Mouse (Mus musculus): ENCODE data around the gene Gm10228. TPM values are rescaled to one million over a fixed set of nuclear protein-coding genes. Genes with fewer than 3 reads are reported as not detected.
"Not testable (repeated sequence)": the region's sequence is repeated elsewhere in the genome, so short reads cannot be mapped to it uniquely, and the experiment has no call there.

Gene Gm10228
- not detected in 2 replicates for total RNA-seq (2014; fragmentation: Nextera tagmentation)
- not detected in 2 replicates for total RNA-seq (2017)
- polyA plus RNA-seq (2012), result not detected in 2 replicates

DNA sequence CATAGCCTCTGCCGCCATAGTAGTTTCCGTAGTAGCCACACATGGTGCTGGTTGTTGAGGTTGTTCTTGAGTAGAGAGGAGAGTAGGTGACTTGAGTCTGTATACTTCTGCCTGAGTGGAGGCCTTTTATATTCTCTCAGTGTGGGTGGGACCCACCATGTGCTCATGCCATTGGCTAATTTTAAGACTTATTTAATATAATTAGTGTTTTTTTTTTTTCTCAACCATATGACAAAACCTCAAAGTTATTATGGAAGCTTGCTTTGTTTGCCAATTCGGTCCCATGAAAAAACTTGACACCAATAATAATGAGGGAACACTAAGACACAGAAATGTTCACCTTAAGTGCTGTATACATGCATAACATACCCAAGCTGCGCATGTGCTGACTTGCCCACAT lies at the start of gene Gm10228:
Gene Gm10228 (minus strand): TSS at position 101 of the 400 bp plus-strand sequence.
- not testable (repeated sequence) for H3K9me3 ChIP-seq (replicated peaks); ATAC-seq (ENCODE audit: extremely low read depth, insufficient number of reproducible peaks, low FRiP score, poor library complexity, severe bottlenecking); H3K4me1 ChIP-seq (ENCODE audit: insufficient read depth, low read depth, low read length); H3K36me3 ChIP-seq (replicated peaks); H3K4me3 ChIP-seq (ENCODE audit: low read depth, low read length); H3K27me3 ChIP-seq (ENCODE audit: insufficient read depth, low read length); DNase-seq (ENCODE audit: low spot score)

- not testable (repeated sequence) for ATAC-seq (ENCODE audit: extremely low read depth, insufficient number of reproducible peaks, low FRiP score, poor library complexity, severe bottlenecking); H3K27me3 ChIP-seq (ENCODE audit: insufficient read depth, low read length); H3K4me3 ChIP-seq (ENCODE audit: low read depth, low read length); DNase-seq (ENCODE audit: low spot score); H3K9me3 ChIP-seq (replicated peaks); H3K4me1 ChIP-seq (ENCODE audit: insufficient read depth, low read depth, low read length); H3K36me3 ChIP-seq (replicated peaks)
Measured at GRCm38 (mm10) chr16:89071041-89071440, 29.8 kb upstream of the Gm10228 start.

DNA sequence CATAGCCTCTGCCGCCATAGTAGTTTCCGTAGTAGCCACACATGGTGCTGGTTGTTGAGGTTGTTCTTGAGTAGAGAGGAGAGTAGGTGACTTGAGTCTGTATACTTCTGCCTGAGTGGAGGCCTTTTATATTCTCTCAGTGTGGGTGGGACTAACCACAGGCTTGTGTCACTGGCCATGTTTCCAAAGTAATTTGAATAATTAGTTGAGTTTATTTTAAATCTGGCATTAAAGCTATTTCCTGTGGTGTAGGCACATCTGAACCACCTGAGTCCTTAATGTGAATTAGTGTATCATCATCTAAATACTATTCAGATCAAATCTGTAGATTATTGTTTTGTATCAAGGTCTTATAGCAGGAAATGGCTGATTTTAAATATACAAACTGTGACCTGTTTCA lies 22.6 kb upstream of the Gm10228 start, which contains the start of gene 1110025L11Rik:
Gene 1110025L11Rik (minus strand): TSS at position 101 of the 400 bp plus-strand sequence.
- not testable (repeated sequence) for ATAC-seq (ENCODE audit: extremely low read depth, insufficient number of reproducible peaks, low FRiP score, poor library complexity, severe bottlenecking); H3K36me3 ChIP-seq (replicated peaks); H3K9me3 ChIP-seq (replicated peaks); H3K27me3 ChIP-seq (ENCODE audit: insufficient read depth, low read length); H3K4me3 ChIP-seq (ENCODE audit: low read depth, low read length); H3K4me1 ChIP-seq (ENCODE audit: insufficient read depth, low read depth, low read length); DNase-seq (ENCODE audit: low spot score)

- DNase-seq (ENCODE audit: low spot score), result no peak
- ATAC-seq (ENCODE audit: extremely low read depth, insufficient number of reproducible peaks, low FRiP score, poor library complexity, severe bottlenecking), result no peak
- TF ChIP-seq GATA1 (IDR thresholded peaks at IDR 0.05; ENCODE audit: borderline replicate concordance, low read length) (no peak), TAL1 (conservative IDR thresholded peaks at IDR 0.05; ENCODE audit: low read depth, low read length) (no peak), CTCF (IDR thresholded peaks at IDR 0.05; ENCODE audit: low read depth, low read length) (no peak), GATA2 (IDR thresholded peaks at IDR 0.05; ENCODE audit: borderline replicate concordance, low read depth, low read length) (no peak), POLR2AphosphoS5 (IDR thresholded peaks at IDR 0.05; ENCODE audit: insufficient replicate concordance, low read depth, low read length) (no peak)
- Histone ChIP-seq H3K9me3 (replicated peaks) (peaks cover 6% of the 10 kb centered on the region; the same call in 1 of the 2 replicates), H3K4me3 (ENCODE audit: low read depth, low read length) (no peak within 1 kb of the TSS), H3K4me1 (ENCODE audit: insufficient read depth, low read depth, low read length) (no peaks in the 10 kb centered on the region), H3K27me3 (ENCODE audit: insufficient read depth, low read length) (no peaks in the 10 kb centered on the region), H3K36me3 (replicated peaks) (no peaks in the 10 kb centered on the region)
Measured at GRCm38 (mm10) chr16:89047783-89048182, 6.5 kb upstream of the Gm10228 start, which contains the start of gene Krtap6-5. Krtap6-5 (minus strand) TSS chr16:89047883.

DNA sequence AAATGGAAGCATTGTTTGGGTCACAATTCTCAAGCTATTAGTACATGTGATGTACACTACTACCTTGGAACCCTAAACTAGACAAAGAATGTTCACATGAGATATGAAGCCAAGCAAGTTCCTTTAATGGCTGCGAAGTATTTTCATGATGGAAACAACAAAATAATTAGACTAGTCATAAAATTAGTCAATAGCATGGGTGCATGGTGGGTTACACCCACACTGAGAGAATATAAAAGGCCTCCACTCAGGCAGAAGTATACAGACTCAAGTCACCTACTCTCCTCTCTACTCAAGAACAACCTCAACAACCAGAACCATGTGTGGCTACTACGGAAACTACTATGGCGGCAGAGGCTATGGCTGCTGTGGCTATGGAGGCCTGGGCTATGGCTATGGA lies 9.9 kb downstream of the Gm10228 start, which contains the start of gene Krtap6-1:
Gene Krtap6-1 (plus strand): TSS at position 301 of the 400 bp plus-strand sequence.
- not testable (repeated sequence) for ATAC-seq (ENCODE audit: extremely low read depth, insufficient number of reproducible peaks, low FRiP score, poor library complexity, severe bottlenecking); H3K27me3 ChIP-seq (ENCODE audit: insufficient read depth, low read length); DNase-seq (ENCODE audit: low spot score); H3K4me3 ChIP-seq (ENCODE audit: low read depth, low read length); H3K9me3 ChIP-seq (replicated peaks); H3K36me3 ChIP-seq (replicated peaks); H3K4me1 ChIP-seq (ENCODE audit: insufficient read depth, low read depth, low read length)

DNA sequence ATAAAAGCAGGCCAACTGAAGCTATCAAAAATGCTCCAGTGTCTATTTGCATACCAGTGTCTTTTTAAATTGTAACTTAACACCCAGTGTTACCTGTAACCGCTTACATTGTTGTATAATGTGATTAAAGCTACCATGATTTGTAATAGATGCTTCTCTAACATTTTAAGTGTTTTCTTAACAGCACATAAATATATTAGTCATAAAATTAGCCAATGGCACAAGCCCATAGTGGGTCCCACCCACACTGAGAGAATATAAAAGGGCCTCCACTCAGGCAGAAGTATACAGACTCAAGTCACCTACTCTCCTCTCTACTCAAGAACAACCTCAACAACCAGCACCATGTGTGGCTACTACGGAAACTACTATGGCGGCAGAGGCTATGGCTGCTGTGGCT lies 26.3 kb downstream of the Gm10228 start, which contains the start of gene Gm10229:
Gene Gm10229 (plus strand): TSS at position 301 of the 400 bp plus-strand sequence.
- not testable (repeated sequence) for H3K36me3 ChIP-seq (replicated peaks); DNase-seq (ENCODE audit: low spot score); ATAC-seq (ENCODE audit: extremely low read depth, insufficient number of reproducible peaks, low FRiP score, poor library complexity, severe bottlenecking); H3K27me3 ChIP-seq (ENCODE audit: insufficient read depth, low read length); H3K9me3 ChIP-seq (replicated peaks); H3K4me1 ChIP-seq (ENCODE audit: insufficient read depth, low read depth, low read length); H3K4me3 ChIP-seq (ENCODE audit: low read depth, low read length)

GRCm38 (mm10) chr16:89013973-89014372 lies 27.3 kb downstream of the Gm10228 start:
- Histone ChIP-seq H3K9me3 (replicated peaks) (peaks cover 12% of the 10 kb centered on the region), H3K4me3 (ENCODE audit: low read depth, low read length) (no peak overlapping the region), H3K36me3 (replicated peaks) (no peaks in the 10 kb centered on the region), H3K27me3 (ENCODE audit: insufficient read depth, low read length) (no peaks in the 10 kb centered on the region), H3K4me1 (ENCODE audit: insufficient read depth, low read depth, low read length) (no peaks in the 10 kb centered on the region)
- DNase-seq (ENCODE audit: low spot score), result no peak
- no peak for ATAC-seq (ENCODE audit: extremely low read depth, insufficient number of reproducible peaks, low FRiP score, poor library complexity, severe bottlenecking)
- no peak for TF ChIP-seq GATA1 (IDR thresholded peaks at IDR 0.05; ENCODE audit: borderline replicate concordance, low read length)

DNA sequence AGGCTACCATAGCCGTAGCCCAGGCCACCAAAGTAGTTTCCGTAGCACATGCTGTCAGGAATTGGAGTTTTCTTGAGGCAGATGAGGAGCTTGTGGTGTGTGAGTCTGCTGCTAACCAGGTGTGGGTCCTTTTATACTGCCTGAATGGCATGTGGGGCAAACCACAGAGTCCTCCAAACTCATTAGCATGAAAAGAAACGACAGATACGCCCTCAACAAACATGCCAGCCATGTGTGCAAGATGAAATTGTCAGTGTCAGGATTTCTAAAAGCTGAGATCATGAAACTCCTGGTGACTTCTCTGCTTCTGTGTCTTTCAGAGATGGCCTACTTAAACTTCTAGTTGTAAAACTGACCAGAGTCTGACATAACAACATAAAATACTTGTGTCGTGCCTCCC lies 30.6 kb downstream of the Gm10228 start, which contains the start of gene Krtap22-2:
Gene Krtap22-2 (minus strand): TSS at position 101 of the 400 bp plus-strand sequence.
- H3K4me1 ChIP-seq (ENCODE audit: insufficient read depth, low read depth, low read length), result no peaks in the 10 kb centered on the region
- peaks cover 12% of the 10 kb centered on the region for H3K9me3 ChIP-seq (replicated peaks)
- no peak for ATAC-seq (ENCODE audit: extremely low read depth, insufficient number of reproducible peaks, low FRiP score, poor library complexity, severe bottlenecking)
- TF ChIP-seq GATA1 (IDR thresholded peaks at IDR 0.05; ENCODE audit: borderline replicate concordance, low read length) (no peak), POLR2AphosphoS5 (IDR thresholded peaks at IDR 0.05; ENCODE audit: insufficient replicate concordance, low read depth, low read length) (no peak), TAL1 (conservative IDR thresholded peaks at IDR 0.05; ENCODE audit: low read depth, low read length) (no peak), CTCF (IDR thresholded peaks at IDR 0.05; ENCODE audit: low read depth, low read length) (no peak), GATA2 (IDR thresholded peaks at IDR 0.05; ENCODE audit: borderline replicate concordance, low read depth, low read length) (no peak)
- H3K4me3 ChIP-seq (ENCODE audit: low read depth, low read length), result no peak within 1 kb of the TSS
- no peaks in the 10 kb centered on the region for H3K27me3 ChIP-seq (ENCODE audit: insufficient read depth, low read length)
- no peak for DNase-seq (ENCODE audit: low spot score)
- no peaks in the 10 kb centered on the region for H3K36me3 ChIP-seq (replicated peaks)

Other genes starting within 250 kb of the Gm10228 start
Only the 20 nearest of the 22 such genes appear.
- not detected in 2 replicates for gene Krtap14, start 215.3 kb downstream of the Gm10228 start, total RNA-seq (2014; fragmentation: Nextera tagmentation)
- gene Krtap14, start 215.3 kb downstream of the Gm10228 start, total RNA-seq (2017), result 0.17 TPM in 1 of 2 replicates, not detected in the other
- not detected in 2 replicates for gene Krtap14, start 215.3 kb downstream of the Gm10228 start, polyA plus RNA-seq (2012)
- not detected in 2 replicates for gene Krtap19-1, start 172.1 kb downstream of the Gm10228 start, total RNA-seq (2014; fragmentation: Nextera tagmentation)
- gene Krtap19-1, start 172.1 kb downstream of the Gm10228 start, total RNA-seq (2017), result not detected in 2 replicates
- not detected in 2 replicates for gene Krtap19-1, start 172.1 kb downstream of the Gm10228 start, polyA plus RNA-seq (2012)
- not detected in 2 replicates for gene Krtap19-2, start 167.2 kb downstream of the Gm10228 start, total RNA-seq (2014; fragmentation: Nextera tagmentation)
- not detected in 2 replicates for gene Krtap19-2, start 167.2 kb downstream of the Gm10228 start, total RNA-seq (2017)
- gene Krtap19-2, start 167.2 kb downstream of the Gm10228 start, polyA plus RNA-seq (2012), result not detected in 2 replicates
- not detected in 2 replicates for gene Krtap19-3, start 163.4 kb downstream of the Gm10228 start, total RNA-seq (2014; fragmentation: Nextera tagmentation)
- not detected in 2 replicates for gene Krtap19-3, start 163.4 kb downstream of the Gm10228 start, total RNA-seq (2017)
- gene Krtap19-3, start 163.4 kb downstream of the Gm10228 start, polyA plus RNA-seq (2012), result not detected in 2 replicates
- not detected in 2 replicates for gene Krtap19-4, start 156.4 kb downstream of the Gm10228 start, total RNA-seq (2014; fragmentation: Nextera tagmentation)
- not detected in 2 replicates for gene Krtap19-4, start 156.4 kb downstream of the Gm10228 start, total RNA-seq (2017)
- gene Krtap19-4, start 156.4 kb downstream of the Gm10228 start, polyA plus RNA-seq (2012), result not detected in 2 replicates
- gene Krtap19-5, start 145.0 kb downstream of the Gm10228 start, total RNA-seq (2014; fragmentation: Nextera tagmentation), result not detected in 2 replicates
- not detected in 2 replicates for gene Krtap19-5, start 145.0 kb downstream of the Gm10228 start, total RNA-seq (2017)
- gene Krtap19-5, start 145.0 kb downstream of the Gm10228 start, polyA plus RNA-seq (2012), result not detected in 2 replicates
- gene Krtap19-9b, start 109.2 kb downstream of the Gm10228 start, total RNA-seq (2014; fragmentation: Nextera tagmentation), result not detected in 2 replicates
- gene Krtap19-9b, start 109.2 kb downstream of the Gm10228 start, total RNA-seq (2017), result not detected in 2 replicates
- gene Krtap19-9b, start 109.2 kb downstream of the Gm10228 start, polyA plus RNA-seq (2012), result not detected in 2 replicates
- not detected in 2 replicates for gene Krtap16-3, start 78.6 kb downstream of the Gm10228 start, total RNA-seq (2014; fragmentation: Nextera tagmentation)
- 0.23 TPM in 1 of 2 replicates, not detected in the other for gene Krtap16-3, start 78.6 kb downstream of the Gm10228 start, total RNA-seq (2017)
- not detected in 2 replicates for gene Krtap16-3, start 78.6 kb downstream of the Gm10228 start, polyA plus RNA-seq (2012)
- not detected in 2 replicates for gene Krtap22-2, start 30.7 kb downstream of the Gm10228 start, total RNA-seq (2014; fragmentation: Nextera tagmentation)
- gene Krtap22-2, start 30.7 kb downstream of the Gm10228 start, total RNA-seq (2017), result 1.0 TPM in 1 of 2 replicates, not detected in the other
- gene Krtap22-2, start 30.7 kb downstream of the Gm10228 start, polyA plus RNA-seq (2012), result not detected in 2 replicates
- gene Gm10229, start 26.2 kb downstream of the Gm10228 start, total RNA-seq (2014; fragmentation: Nextera tagmentation), result not detected in 2 replicates
- gene Gm10229, start 26.2 kb downstream of the Gm10228 start, total RNA-seq (2017), result not detected in 2 replicates
- gene Gm10229, start 26.2 kb downstream of the Gm10228 start, polyA plus RNA-seq (2012), result not detected in 2 replicates
- not detected in 2 replicates for gene Krtap6-1, start 9.8 kb downstream of the Gm10228 start, total RNA-seq (2014; fragmentation: Nextera tagmentation)
- gene Krtap6-1, start 9.8 kb downstream of the Gm10228 start, total RNA-seq (2017), result not detected in 2 replicates
- gene Krtap6-1, start 9.8 kb downstream of the Gm10228 start, polyA plus RNA-seq (2012), result not detected in 2 replicates
- not detected in 2 replicates for gene Krtap6-5, start 6.4 kb upstream of the Gm10228 start, total RNA-seq (2014; fragmentation: Nextera tagmentation)
- gene Krtap6-5, start 6.4 kb upstream of the Gm10228 start, total RNA-seq (2017), result not detected in 2 replicates
- gene Krtap6-5, start 6.4 kb upstream of the Gm10228 start, polyA plus RNA-seq (2012), result not detected in 2 replicates
- gene 1110025L11Rik, start 22.5 kb upstream of the Gm10228 start, total RNA-seq (2014; fragmentation: Nextera tagmentation), result not detected in 2 replicates
- gene 1110025L11Rik, start 22.5 kb upstream of the Gm10228 start, total RNA-seq (2017), result not detected in 2 replicates
- not detected in 2 replicates for gene 1110025L11Rik, start 22.5 kb upstream of the Gm10228 start, polyA plus RNA-seq (2012)
- gene Krtap6-3, start 42.5 kb upstream of the Gm10228 start, total RNA-seq (2014; fragmentation: Nextera tagmentation), result not detected in 2 replicates
- 0.44 TPM in 1 of 2 replicates, not detected in the other for gene Krtap6-3, start 42.5 kb upstream of the Gm10228 start, total RNA-seq (2017)
- gene Krtap6-3, start 42.5 kb upstream of the Gm10228 start, polyA plus RNA-seq (2012), result not detected in 2 replicates
- not detected in 2 replicates for gene Gm6358, start 99.4 kb upstream of the Gm10228 start, total RNA-seq (2014; fragmentation: Nextera tagmentation)
- gene Gm6358, start 99.4 kb upstream of the Gm10228 start, total RNA-seq (2017), result not detected in 2 replicates
- gene Gm6358, start 99.4 kb upstream of the Gm10228 start, polyA plus RNA-seq (2012), result not detected in 2 replicates
- gene Gm10061, start 109.6 kb upstream of the Gm10228 start, total RNA-seq (2014; fragmentation: Nextera tagmentation), result not detected in 2 replicates
- 0.49 TPM in 1 of 2 replicates, not detected in the other for gene Gm10061, start 109.6 kb upstream of the Gm10228 start, total RNA-seq (2017)
- not detected in 2 replicates for gene Gm10061, start 109.6 kb upstream of the Gm10228 start, polyA plus RNA-seq (2012)
- gene Gm9789, start 116.5 kb upstream of the Gm10228 start, total RNA-seq (2014; fragmentation: Nextera tagmentation), result not detected in 2 replicates
- not detected in 2 replicates for gene Gm9789, start 116.5 kb upstream of the Gm10228 start, total RNA-seq (2017)
- gene Gm9789, start 116.5 kb upstream of the Gm10228 start, polyA plus RNA-seq (2012), result not detected in 2 replicates
- gene Gm7735, start 128.0 kb upstream of the Gm10228 start, total RNA-seq (2014; fragmentation: Nextera tagmentation), result not detected in 2 replicates
- not detected in 2 replicates for gene Gm7735, start 128.0 kb upstream of the Gm10228 start, total RNA-seq (2017)
- not detected in 2 replicates for gene Gm7735, start 128.0 kb upstream of the Gm10228 start, polyA plus RNA-seq (2012)
- not detected in 2 replicates for gene 1110057P08Rik, start 133.3 kb upstream of the Gm10228 start, total RNA-seq (2014; fragmentation: Nextera tagmentation)
- gene 1110057P08Rik, start 133.3 kb upstream of the Gm10228 start, total RNA-seq (2017), result not detected in 2 replicates
- not detected in 2 replicates for gene 1110057P08Rik, start 133.3 kb upstream of the Gm10228 start, polyA plus RNA-seq (2012)
- not detected in 2 replicates for gene Krtap20-2, start 164.4 kb upstream of the Gm10228 start, total RNA-seq (2014; fragmentation: Nextera tagmentation)
- not detected in 2 replicates for gene Krtap20-2, start 164.4 kb upstream of the Gm10228 start, total RNA-seq (2017)
- not detected in 2 replicates for gene Krtap20-2, start 164.4 kb upstream of the Gm10228 start, polyA plus RNA-seq (2012)

Data from G1E (cell line).